8 mouse cellular contexts compared by ENCODE assay signal in genomic region chr19:21274181-21274591, GRCm38 (mm10). TPM values are rescaled to one million over a fixed set of nuclear protein-coding genes. Genes with fewer than 3 reads are reported as not detected.
DNase-seq lines count a peak whose midpoint lies in the region; ATAC-seq lines count a peak whose summit lies in the region.

No protein-coding gene starts in this region.

- ATAC-seq in hindbrain, embryonic 12.5 days (ENCODE audit: low FRiP score) = no peak

- H3K27me3 ChIP-seq in hindbrain, embryonic 12.5 days = no peaks in the 10 kb centered on the region

- 0% methylated on average over 2 of the region's 2 CpGs for WGBS in hindbrain, embryonic 12.5 days

- H3K4me3 ChIP-seq in hindbrain, embryonic 12.5 days = peak overlapping the region; percentile 99

- 0 out of 2 replicates have a peak overlapping the region, but pooled peaks have one; percentile 0 for H3K27ac ChIP-seq in hindbrain, embryonic 12.5 days

- H3K4me2 ChIP-seq in hindbrain, embryonic 12.5 days (replicated peaks) = peak overlapping the region; percentile 85

- DNase-seq in T-cell, adult 2 months (ENCODE audit: low spot score) = peak; percentile 56
- DNase-seq in cerebellum, postnatal 10 days = peak; percentile 74 to 76
- peak; percentile 46 to 48 for DNase-seq in frontal cortex, postnatal 10 days (ENCODE audit: low spot score in 2 of 2)
- peak; percentile 35 to 80 for DNase-seq in layer of hippocampus, postnatal 14 days (ENCODE audit: low spot score in 2 of 2)
- peak; percentile 72 for DNase-seq in lung, postnatal 10 days
- peak; percentile 18 for DNase-seq in ovary, postnatal 36 days (ENCODE audit: low spot score)
- peak; percentile 21 for DNase-seq in urinary bladder, adult 2 months (ENCODE audit: low spot score)

- H3K4me1 ChIP-seq in hindbrain, embryonic 12.5 days = peaks cover 12% of the 10 kb centered on the region

- H3K9ac ChIP-seq in hindbrain, embryonic 12.5 days = peak overlapping the region; percentile 60

- no peaks in the 10 kb centered on the region for H3K9me3 ChIP-seq in hindbrain, embryonic 12.5 days (replicated peaks)

- H3K36me3 ChIP-seq in hindbrain, embryonic 12.5 days = peaks cover 11% of the 10 kb centered on the region

RNA-seq across cellular contexts. Expression of gene Zfand5, which starts 2.1 kb away (rescaled TPM):
- 186 and 194 TPM in 2 replicates for polyA plus RNA-seq in hindbrain, embryonic 12.5 days (2016; fragmentation: Nextera tagmentation; extraction: Ambion mirVana)
- 100 to 1,000 TPM; 155 to 165 TPM for total RNA-seq in layer of hippocampus, postnatal 14 days (2021)
- polyA plus RNA-seq in urinary bladder, adult 2 months (2012; rRNA removed) = 85.7 and 95.0 TPM in 2 replicates

Comparison
In these comparisons a context has a peak if more than half of its experiments do, and no peak if none do; other contexts are left out.
1. DNase-seq: peak in every context shown above with its lines; median percentile 75 in cerebellum, postnatal 10 days; 72 in lung, postnatal 10 days; 58 in layer of hippocampus, postnatal 14 days; 56 in T-cell, adult 2 months; 47 in frontal cortex, postnatal 10 days; 21 in urinary bladder, adult 2 months; 18 in ovary, postnatal 36 days.